Mouse (Mus musculus) embryonic fibroblast, embryonic 13.5 days (primary cell): ENCODE data around the gene 4933428G20Rik.
A peak's percentile ranks its signal among the peaks of the same experiment; 100 is the strongest.

ENCODE experiments used
- CTCF ChIP-seq: IDR thresholded peaks from 2 replicates; pipeline ENCODE4 v1.5.1; 2011; ENCODE audit warnings: mild to moderate bottlenecking, control low read depth, low read length, moderate library complexity, borderline replicate concordance; ENCODE audit not compliant: insufficient read depth
- POLR2A ChIP-seq: IDR thresholded peaks from 2 replicates; pipeline ENCODE4 v1.6.1; 2011; ENCODE audit warnings: low read depth, mild to moderate bottlenecking, control low read depth, low read length, moderate library complexity

- TF ChIP-seq CTCF (peak; percentile 98), POLR2A (no peak)
Measured at GRCm38 (mm10) chr11:97531381-97532260, 31.5 kb upstream of the 4933428G20Rik start.
